Mouse (Mus musculus) MEL (cell line): ENCODE data around the gene Cpa4. TPM values are rescaled to one million over a fixed set of nuclear protein-coding genes. Genes with fewer than 3 reads are reported as not detected.

Source experiments
- DNase-seq: peaks from one replicate; pipeline ENCODE4 v3.0.0; 2011; ENCODE audit warnings: low read depth, low spot score
- H3K27ac ChIP-seq: 2 replicates; pipeline ENCODE4 v1.5.1; 2012; ENCODE audit warnings: low read depth, mild to moderate bottlenecking, control low read depth, low read length, moderate library complexity; ENCODE audit not compliant: control insufficient read depth
- H3K27me3 ChIP-seq, 2 experiments: fragments of 150-350 bp in 1 of 2; sonication (generic) in 1 of 2; 2 replicates each; pipeline ENCODE4 v1.6.1; 2012; ENCODE audit warnings: low read length in 2 of 2, mild to moderate bottlenecking in 2 of 2, improper control_type of control experiment in 1 of 2, moderate library complexity in 1 of 2; ENCODE audit not compliant: insufficient read depth in 2 of 2, control insufficient read depth in 1 of 2
- H3K36me3 ChIP-seq, 2 experiments: 2 replicates each; pipeline ENCODE4 v1.6.1; 2012 to 2014; ENCODE audit warnings: low read length in 2 of 2, improper control_type of control experiment in 1 of 2, inconsistent platforms in 1 of 2, mild to moderate bottlenecking in 1 of 2; ENCODE audit not compliant: insufficient read depth in 2 of 2, control insufficient read depth in 1 of 2
- H3K4me1 ChIP-seq, 2 experiments: fragments of 150-350 bp in 1 of 2; sonication (generic) in 1 of 2; 2 replicates each; pipeline ENCODE4 v1.6.1; 2012; ENCODE audit warnings: low read length in 2 of 2, improper control_type of control experiment in 1 of 2, mild to moderate bottlenecking in 1 of 2; ENCODE audit not compliant: insufficient read depth in 2 of 2, control insufficient read depth in 1 of 2
- H3K4me3 ChIP-seq, 2 experiments: fragments of 150-350 bp in 1 of 2; sonication (generic) in 1 of 2; 2 replicates each; pipeline ENCODE4 v1.5.1; 2012; ENCODE audit warnings: low read depth in 2 of 2, low read length in 2 of 2, mild to moderate bottlenecking in 2 of 2, moderate library complexity in 2 of 2, control low read depth in 1 of 2, improper control_type of control experiment in 1 of 2; ENCODE audit not compliant: control insufficient read depth in 1 of 2, insufficient read depth in 1 of 2
- H3K79me2 ChIP-seq: 2 replicates; pipeline ENCODE4 v1.6.1; 2012; ENCODE audit warnings: mild to moderate bottlenecking, low read length, moderate library complexity; ENCODE audit not compliant: control insufficient read depth, poor library complexity, insufficient read depth
- H3K9ac ChIP-seq: 2 replicates; pipeline ENCODE4 v1.6.1; 2012; ENCODE audit warnings: low read depth, mild to moderate bottlenecking, control low read depth, low read length, moderate library complexity; ENCODE audit not compliant: control insufficient read depth, poor library complexity, severe bottlenecking
- H3K9me3 ChIP-seq: fragments of 150-350 bp; sonication (generic); replicated peaks from 2 replicates; pipeline ENCODE4 v1.6.1; 2012; ENCODE audit warnings: mild to moderate bottlenecking, low read length, improper control_type of control experiment, moderate library complexity; ENCODE audit not compliant: insufficient read depth
- CHD1 ChIP-seq: IDR thresholded peaks from 2 replicates; pipeline ENCODE4 v1.6.1; 2012; ENCODE audit warnings: low read depth, mild to moderate bottlenecking, inconsistent platforms, low read length, improper control_type of control experiment
- CHD2 ChIP-seq: IDR thresholded peaks from 2 replicates; pipeline ENCODE4 v1.6.1; 2011; ENCODE audit warnings: low read length, improper control_type of control experiment
- E2F4 ChIP-seq: IDR thresholded peaks from 2 replicates; pipeline ENCODE4 v1.6.1; 2011; ENCODE audit warnings: low read depth, low read length, improper control_type of control experiment, borderline replicate concordance
- ELF1 ChIP-seq: IDR thresholded peaks from 2 replicates; pipeline ENCODE4 v1.6.1; 2014; ENCODE audit warnings: low read depth, mild to moderate bottlenecking, inconsistent platforms, low read length, improper control_type of control experiment, moderate library complexity
- EP300 ChIP-seq, 2 experiments: IDR thresholded peaks; 2 replicates each; pipeline ENCODE4 v1.6.1; 2011; ENCODE audit warnings: improper control_type of control experiment in 2 of 2, low read length in 2 of 2, low read depth in 1 of 2, mild to moderate bottlenecking in 1 of 2
- GATA1 ChIP-seq: IDR thresholded peaks from 2 replicates; pipeline ENCODE4 v1.6.1; 2011; ENCODE audit warnings: low read depth, low read length, improper control_type of control experiment
- JUND ChIP-seq: IDR thresholded peaks from 2 replicates; pipeline ENCODE4 v1.6.1; 2011; ENCODE audit warnings: low read depth, mild to moderate bottlenecking, improper control_type of control experiment, low read length
- KAT2A ChIP-seq: conservative IDR thresholded peaks from 2 replicates; pipeline ENCODE4 v1.6.1; 2012; ENCODE audit warnings: low read depth, low read length, improper control_type of control experiment, inconsistent platforms
- MAFK ChIP-seq: IDR thresholded peaks from 2 replicates; pipeline ENCODE4 v1.6.1; 2011; ENCODE audit warnings: low read depth, mild to moderate bottlenecking, low read length, improper control_type of control experiment, borderline replicate concordance
- MAX ChIP-seq: IDR thresholded peaks from 2 replicates; pipeline ENCODE4 v1.6.1; 2011; ENCODE audit warnings: low read length, improper control_type of control experiment
- MAZ ChIP-seq: IDR thresholded peaks from 2 replicates; pipeline ENCODE4 v1.6.1; 2012; ENCODE audit warnings: low read depth, mild to moderate bottlenecking, inconsistent platforms, low read length, improper control_type of control experiment
- MEF2A ChIP-seq: IDR thresholded peaks from 2 replicates; pipeline ENCODE4 v1.6.1; 2014; ENCODE audit warnings: low read depth, mild to moderate bottlenecking, inconsistent platforms, low read length, improper control_type of control experiment; ENCODE audit not compliant: poor library complexity, insufficient replicate concordance, severe bottlenecking; ENCODE audit errors: extremely low read depth
- MYC ChIP-seq: IDR thresholded peaks from 2 replicates; pipeline ENCODE4 v1.6.1; 2011; ENCODE audit warnings: low read depth, mild to moderate bottlenecking, low read length, improper control_type of control experiment, moderate library complexity
- POLR2AphosphoS2 ChIP-seq: IDR thresholded peaks from 2 replicates; pipeline ENCODE4 v1.6.1; 2011; ENCODE audit warnings: low read length, improper control_type of control experiment
- POLR2AphosphoS5 ChIP-seq: IDR thresholded peaks from 2 replicates; pipeline ENCODE4 v1.6.1; 2012; ENCODE audit warnings: low read depth, borderline replicate concordance, mild to moderate bottlenecking, inconsistent platforms, low read length, moderate library complexity, mixed read lengths
- RAD21 ChIP-seq: IDR thresholded peaks from 2 replicates; pipeline ENCODE4 v1.6.1; 2011; ENCODE audit warnings: mild to moderate bottlenecking, low read depth, low read length, improper control_type of control experiment
- RCOR1 ChIP-seq: IDR thresholded peaks from 2 replicates; pipeline ENCODE4 v1.6.1; 2012; ENCODE audit warnings: low read depth, mild to moderate bottlenecking, inconsistent platforms, low read length, improper control_type of control experiment
- SMC3 ChIP-seq: IDR thresholded peaks from 2 replicates; pipeline ENCODE4 v1.6.1; 2011; ENCODE audit warnings: low read depth, low read length, improper control_type of control experiment
- TAL1 ChIP-seq: IDR thresholded peaks from 2 replicates; pipeline ENCODE4 v1.6.1; 2012; ENCODE audit warnings: mild to moderate bottlenecking, inconsistent platforms, low read length, moderate library complexity, mixed read lengths
- TBP ChIP-seq: IDR thresholded peaks from 2 replicates; pipeline ENCODE4 v1.8.0; 2011; ENCODE audit warnings: low read depth, low read length, improper control_type of control experiment
- TCF12 ChIP-seq: IDR thresholded peaks from 2 replicates; pipeline ENCODE4 v1.6.1; 2014; ENCODE audit warnings: low read depth, mild to moderate bottlenecking, inconsistent platforms, low read length, improper control_type of control experiment, moderate library complexity
- USF2 ChIP-seq, 2 experiments: IDR thresholded peaks; 2 replicates each; pipeline ENCODE4 v1.6.1; 2011 to 2012; ENCODE audit warnings: improper control_type of control experiment in 2 of 2, low read length in 2 of 2, borderline replicate concordance in 1 of 2, inconsistent platforms in 1 of 2, low read depth in 1 of 2, mild to moderate bottlenecking in 1 of 2; ENCODE audit not compliant: insufficient read depth in 1 of 2
- ZKSCAN1 ChIP-seq: IDR thresholded peaks from 2 replicates; pipeline ENCODE4 v1.6.1; 2012; ENCODE audit warnings: low read depth, mild to moderate bottlenecking, inconsistent platforms, low read length, improper control_type of control experiment, moderate library complexity
- ZMIZ1 ChIP-seq: IDR thresholded peaks from 2 replicates; pipeline ENCODE4 v1.6.1; 2012; ENCODE audit warnings: low read depth, mild to moderate bottlenecking, inconsistent platforms, low read length, improper control_type of control experiment, moderate library complexity
- ZNF384 ChIP-seq: IDR thresholded peaks from 2 replicates; pipeline ENCODE4 v1.6.1; 2012; ENCODE audit warnings: low read depth, mild to moderate bottlenecking, inconsistent platforms, low read length, improper control_type of control experiment
- polyA plus RNA-seq, 2 experiments: library from polyadenylated mRNA; stranded (reverse) in 1 of 2; unstranded in 1 of 2; fragments of >175 nt in 1 of 2; fragments of >200 nt in 1 of 2; gene quantifications; 2 replicates each; pipeline versions ENCODE4 v1.2.1 to v1.2.4; 2012; ENCODE audit warnings: low replicate concordance in 2 of 2, low read depth in 1 of 2; ENCODE audit not compliant: insufficient read length in 2 of 2, insufficient read depth in 1 of 2, missing spikeins in 1 of 2
- total RNA-seq: library from RNA; depleted of rRNA; stranded (reverse); fragments of 300-350 nt; gene quantifications from 2 replicates; pipeline ENCODE4 v1.2.3, GENCODE M21; 2012

The Cpa4 gene
- total and polyA plus RNA-seq, 3 experiments = not detected

- DNase-seq = no peak
- H3K79me2 ChIP-seq = no peaks in the 10 kb centered on the region
- no peak overlapping the region for H3K9ac ChIP-seq
- no peak overlapping the region for H3K4me3 ChIP-seq
- no peak for TF ChIP-seq MAX
- TF ChIP-seq RAD21 = no peak
- TF ChIP-seq RCOR1 = no peak
- TF ChIP-seq CHD2 = no peak
- TF ChIP-seq EP300 (IDR thresholded peaks at IDR 0.05; ENCODE audit: low read depth in 1 of 2, low read length in 2 of 2) = no peak
- no peak for TF ChIP-seq MAZ
- TF ChIP-seq TBP = no peak
- no peak for TF ChIP-seq ELF1
- no peak for TF ChIP-seq TCF12
- no peak for TF ChIP-seq SMC3
- no peak for TF ChIP-seq ZKSCAN1
- no peak for TF ChIP-seq MYC
- no peak for TF ChIP-seq MAFK
- H3K27ac ChIP-seq = no peak overlapping the region
- no peaks in the 10 kb centered on the region for H3K9me3 ChIP-seq
- peaks cover 3 to 6% of the 10 kb centered on the region in 2 experiments; a peak in 3 of 4 replicates for H3K27me3 ChIP-seq
- no peaks in the 10 kb centered on the region for H3K4me1 ChIP-seq
- no peaks in the 10 kb centered on the region for H3K36me3 ChIP-seq
These were observed 29.4 kb upstream of the Cpa4 start for GRCm38 (mm10) chr6:30538800-30539199.

GRCm38 (mm10) chr6:30541009-30541799 is 27.0 kb upstream of the Cpa4 start, which contains the start of gene Cpa2:
Cpa2 (plus strand) TSS chr6:30541582.
- H3K4me3 ChIP-seq = no peak within 1 kb of the TSS
- H3K27ac ChIP-seq = no peak within 1 kb of the TSS
- no peak within 1 kb of the TSS for H3K9ac ChIP-seq
- TF ChIP-seq ZKSCAN1 (no peak), E2F4 (no peak), JUND (no peak), CHD2 (no peak), GATA1 (no peak), MAFK (no peak), SMC3 (no peak), MAX (no peak), POLR2AphosphoS2 (no peak), KAT2A (no peak), POLR2AphosphoS5 (no peak), CHD1 (no peak), USF2 (IDR thresholded peaks at IDR 0.05; ENCODE audit: borderline replicate concordance in 1 of 2, insufficient read depth in 1 of 2, low read depth in 1 of 2, low read length in 2 of 2) (no peak), RAD21 (no peak), MEF2A (no peak), ZNF384 (no peak), TAL1 (no peak), TBP (no peak), ZMIZ1 (no peak), TCF12 (no peak)
- DNase-seq = no peak
- H3K79me2 ChIP-seq = no peaks in the 10 kb centered on the region
- H3K27me3 ChIP-seq = peaks cover 3 to 6% of the 10 kb centered on the region in 2 experiments; a peak in 3 of 4 replicates
- H3K36me3 ChIP-seq = no peaks in the 10 kb centered on the region
- no peaks in the 10 kb centered on the region for H3K9me3 ChIP-seq
- H3K4me1 ChIP-seq = no peaks in the 10 kb centered on the region
